Mouse (Mus musculus): Measurements from ENCODE around the gene Pole. TPM values are rescaled to one million over a fixed set of nuclear protein-coding genes. Genes with fewer than 3 reads are reported as not detected.

Gene Pole
- total RNA-seq (2021), result 1 to 10 TPM; 3.4 to 3.9 TPM
- long read RNA-seq, experiment 1, partial matches to known transcripts, result 1 of 2 reads
- long read RNA-seq, experiment 1, other reads (novel, unspliced or antisense), result 1 of 2 reads
- long read RNA-seq, experiment 2, result 0 reads

DNA sequence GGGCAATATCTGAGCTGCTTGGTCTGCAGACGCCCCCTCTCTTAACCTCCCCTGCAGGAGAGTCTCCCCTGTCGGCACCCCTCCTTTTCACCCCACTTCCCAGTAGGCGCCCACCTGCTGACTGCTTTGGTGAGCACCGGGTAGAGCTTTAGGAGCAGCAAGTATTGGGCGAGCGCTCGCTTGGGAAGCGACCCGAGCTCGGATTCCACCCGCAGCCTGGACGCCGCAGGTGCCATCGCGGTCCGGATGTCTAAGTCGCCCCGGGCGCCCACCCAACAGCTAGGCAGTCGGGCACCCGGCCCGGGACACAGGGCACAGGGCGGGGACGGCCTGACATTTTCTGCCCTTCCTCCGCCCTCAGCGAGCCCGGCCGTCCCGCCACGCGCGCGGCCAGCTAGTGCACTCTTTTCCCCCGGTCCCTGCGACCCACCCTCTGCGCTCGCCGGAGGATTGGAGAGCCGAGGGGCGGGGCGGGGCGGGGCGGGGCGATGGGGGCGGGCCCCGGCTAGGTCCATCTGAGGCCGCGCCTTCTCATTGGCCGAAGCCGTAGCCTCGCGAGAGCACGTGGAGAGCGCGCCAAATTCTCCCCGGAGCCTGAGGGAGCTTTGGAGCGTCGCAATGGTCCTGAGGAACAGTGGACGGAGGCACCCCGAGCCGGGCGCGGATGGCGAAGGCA, at the start of gene Pole, which contains the start of gene Pxmp2:
TSS of gene Pole (plus strand) at position 537 of the 676 bp plus-strand sequence.
TSS of gene Pxmp2 (minus strand) at position 417 of the 676 bp plus-strand sequence.
- peak; percentile 78 to 89 for DNase-seq (ENCODE audit: low spot score in 2 of 2)

DNA sequence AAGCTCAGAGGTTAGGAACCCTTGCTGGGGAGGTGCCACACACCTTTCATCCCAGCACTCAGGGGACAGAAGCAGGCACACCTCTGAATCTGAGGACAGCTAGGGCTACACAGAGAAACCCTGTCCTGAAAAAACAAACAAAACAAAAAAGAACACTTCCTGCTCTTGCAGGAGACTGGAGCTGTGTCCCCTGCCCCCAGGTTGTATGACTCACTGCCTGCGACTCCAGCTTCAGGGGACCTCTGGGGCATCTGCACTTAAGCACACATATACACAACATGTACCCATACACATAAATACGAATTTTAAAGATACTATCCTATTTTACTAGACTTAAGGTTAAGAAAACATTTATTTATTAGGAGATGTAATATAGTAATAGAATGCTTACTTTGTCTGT, 42.0 kb upstream of the Pole start:
- DNase-seq (ENCODE audit: low spot score in 2 of 2), result no peak

DNA sequence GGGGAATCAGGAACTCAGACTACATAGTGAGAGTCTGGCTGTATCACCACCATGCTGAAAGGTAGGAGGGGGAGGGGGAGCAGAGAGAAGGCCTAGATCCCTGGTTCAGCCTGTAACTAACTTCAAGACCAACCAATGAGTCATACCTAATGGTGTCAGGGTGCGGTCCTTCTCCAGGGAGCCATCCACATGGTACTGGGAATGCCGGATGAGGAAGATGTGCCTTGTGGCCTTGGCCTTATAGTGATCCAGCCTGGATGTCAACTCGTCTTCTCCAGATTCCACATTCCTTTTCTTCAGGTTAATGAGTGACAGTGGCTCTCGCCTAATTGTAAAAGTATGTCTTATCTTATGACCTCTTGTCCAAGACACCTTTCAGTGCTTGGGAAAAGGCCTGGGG, 19.2 kb upstream of the Pole start:
- DNase-seq (ENCODE audit: low spot score in 2 of 2), result no peak

DNA sequence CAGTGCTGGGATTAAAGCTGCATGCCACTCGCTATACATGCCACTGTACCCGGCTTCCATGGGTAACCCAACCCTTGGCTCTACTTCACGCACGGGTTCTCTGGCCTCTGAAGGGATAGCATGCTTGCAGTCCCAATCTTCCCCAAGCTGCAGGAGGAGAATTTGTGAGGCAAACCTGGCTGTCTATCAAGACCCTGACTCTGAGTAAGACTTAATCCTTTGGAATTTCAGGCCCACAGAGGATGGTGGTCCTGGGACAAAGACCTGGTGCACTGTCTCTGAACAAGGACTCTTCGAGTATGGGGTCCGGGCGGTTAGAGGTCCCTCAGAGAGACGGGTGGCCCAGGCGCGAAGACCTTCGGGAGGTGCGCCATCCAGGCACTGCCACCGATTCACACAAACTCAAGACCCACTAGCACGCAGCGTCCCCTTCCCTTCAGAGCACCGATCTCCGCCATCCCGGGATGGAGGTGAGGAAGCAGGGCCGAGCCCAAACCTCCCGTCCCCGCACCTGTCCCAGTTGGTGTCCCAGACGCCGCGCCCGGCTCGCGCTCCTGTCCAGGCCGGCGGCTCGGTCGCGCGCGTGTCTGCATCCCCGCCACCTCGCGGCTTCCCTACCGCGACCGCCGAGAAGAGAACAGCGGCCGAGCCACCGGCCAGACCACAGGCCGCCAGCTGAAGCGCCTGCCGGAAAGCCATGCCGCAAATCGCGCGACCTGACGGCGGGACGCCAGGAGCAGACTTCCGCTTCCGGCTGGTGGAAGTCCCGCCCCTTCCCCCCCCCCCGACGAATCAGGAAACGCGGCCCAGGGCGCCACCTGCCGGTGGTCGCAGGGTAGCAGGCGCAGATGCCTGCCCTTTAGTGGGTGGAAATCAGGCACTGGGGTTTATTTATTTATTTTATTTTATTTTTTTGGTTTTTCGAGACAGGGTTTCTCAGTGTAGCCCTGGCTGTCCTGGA, 16.7 kb upstream of the Pole start, which contains the start of gene Pgam5:
TSS of gene Pgam5 (minus strand) at position 773 of the 961 bp plus-strand sequence.
- DNase-seq (ENCODE audit: low spot score in 2 of 2), result peak; percentile 89 to 92

DNA sequence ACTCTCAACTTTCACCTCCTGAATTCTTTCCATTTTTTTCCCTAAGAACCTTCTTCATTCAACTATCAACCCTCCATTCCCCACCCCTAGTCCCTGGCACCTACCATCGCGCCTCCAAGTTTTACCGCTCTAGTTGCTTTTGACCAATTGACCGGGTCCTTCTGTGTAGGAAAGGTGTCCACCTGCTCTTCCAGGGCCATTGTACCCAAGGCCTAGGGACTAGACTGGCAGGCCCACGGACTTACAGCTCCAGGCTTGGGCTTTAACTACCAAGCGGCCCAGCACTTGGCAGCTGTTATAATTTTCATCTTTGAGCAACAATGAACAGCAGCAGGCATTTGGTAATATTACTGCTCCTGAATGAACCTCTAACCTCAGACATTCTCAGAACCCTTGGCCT, 15.9 kb upstream of the Pole start:
- DNase-seq (ENCODE audit: low spot score in 2 of 2), result no peak

DNA sequence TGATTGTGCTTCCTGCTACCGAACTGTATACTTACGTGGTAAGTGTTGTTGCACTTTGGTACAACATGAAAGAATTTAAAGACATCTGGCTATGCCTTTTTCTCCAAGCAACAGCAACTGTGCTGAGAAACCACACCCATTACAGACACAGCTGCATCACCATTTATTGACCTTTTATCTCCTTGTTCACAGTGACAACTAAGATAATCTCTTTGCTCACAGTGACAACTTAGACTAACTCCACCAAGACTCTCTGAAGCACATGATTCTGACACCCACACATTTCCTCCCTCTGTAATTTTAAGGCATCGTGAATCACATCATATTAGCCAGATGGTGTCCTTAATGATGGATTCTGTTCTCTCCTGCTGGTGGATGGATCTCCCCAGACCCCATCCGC, 12.0 kb upstream of the Pole start:
- DNase-seq (ENCODE audit: low spot score in 2 of 2), result no peak

DNA sequence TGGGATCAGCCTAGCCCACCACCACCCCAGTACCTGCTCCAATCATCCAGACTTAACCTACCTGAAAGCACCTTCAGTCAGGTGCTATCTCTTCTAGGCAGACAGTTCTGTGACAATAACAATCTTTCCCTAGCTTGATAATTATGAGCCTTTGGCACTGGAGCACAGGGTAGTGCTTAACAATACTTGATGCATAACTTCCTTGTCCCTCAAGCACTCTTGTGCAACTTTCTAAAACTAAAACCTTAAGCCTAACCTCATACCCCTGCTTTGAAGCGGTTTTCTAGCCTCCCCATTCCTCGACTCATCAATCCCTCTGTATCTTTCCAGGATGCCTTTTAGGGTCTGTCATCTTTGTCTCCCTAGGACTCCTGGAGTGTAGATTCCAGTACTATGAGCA, 11.3 kb upstream of the Pole start:
- DNase-seq (ENCODE audit: low spot score in 2 of 2), result no peak

DNA sequence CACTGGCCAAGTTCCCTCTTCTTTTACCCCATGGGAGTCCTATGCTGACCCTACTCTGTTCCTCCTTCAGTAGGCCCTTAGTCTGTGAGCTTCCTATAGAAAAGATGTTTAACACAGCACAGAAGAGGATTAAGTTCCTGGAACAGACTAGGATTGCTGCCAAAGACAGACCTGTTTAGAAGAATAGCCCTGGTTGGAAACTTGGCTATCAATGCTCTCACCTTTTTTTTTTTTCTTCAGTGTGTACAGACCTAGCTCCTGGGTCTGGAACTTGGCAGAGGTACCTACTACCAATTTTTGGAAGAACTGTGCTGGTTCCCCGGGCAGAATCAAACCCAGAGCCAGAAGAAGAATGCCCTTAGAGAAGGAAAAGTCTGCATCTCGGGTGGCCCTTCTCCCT, 9.7 kb upstream of the Pole start:
- DNase-seq (ENCODE audit: low spot score in 2 of 2), result no peak

DNA sequence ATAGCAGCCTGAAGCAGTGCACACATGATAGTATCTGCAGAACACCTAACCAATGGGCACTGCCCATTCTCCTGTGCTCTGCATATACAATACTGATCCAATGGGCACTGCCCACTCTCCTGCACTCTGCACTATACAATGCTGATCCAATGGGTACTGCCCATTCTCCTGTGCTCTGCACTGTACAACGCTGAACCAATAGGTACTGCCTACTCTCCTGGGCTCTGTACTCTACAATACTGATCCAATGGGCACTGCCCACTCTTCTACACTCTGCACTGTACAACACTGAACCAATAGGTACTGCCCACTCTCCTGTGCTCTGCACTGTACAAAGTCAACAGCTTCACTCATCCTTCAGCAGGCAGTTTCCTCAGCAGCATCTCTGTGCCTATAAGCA, 9.2 kb upstream of the Pole start:
- no peak for DNase-seq (ENCODE audit: low spot score in 2 of 2)

DNA sequence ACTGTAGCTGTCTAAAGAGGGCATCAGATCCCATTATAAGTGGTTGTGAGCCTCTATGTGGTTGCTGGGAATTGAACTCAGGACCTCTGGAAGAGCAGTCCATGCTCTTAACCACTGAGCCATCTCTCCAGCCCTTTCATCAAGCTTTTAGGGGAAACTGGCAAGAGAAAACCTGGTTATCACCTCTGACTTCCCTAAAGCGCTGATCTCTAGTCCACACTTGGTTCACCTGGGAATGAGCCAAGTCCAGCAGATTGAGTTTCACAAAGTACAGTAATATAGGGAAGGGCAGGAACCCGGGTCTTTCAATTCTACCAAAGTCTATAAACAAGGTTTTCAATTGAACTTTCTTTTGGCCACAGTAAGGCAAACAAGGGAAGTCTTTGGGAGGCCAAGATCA, 4.1 kb upstream of the Pole start:
- no peak for DNase-seq (ENCODE audit: low spot score in 2 of 2)

DNA sequence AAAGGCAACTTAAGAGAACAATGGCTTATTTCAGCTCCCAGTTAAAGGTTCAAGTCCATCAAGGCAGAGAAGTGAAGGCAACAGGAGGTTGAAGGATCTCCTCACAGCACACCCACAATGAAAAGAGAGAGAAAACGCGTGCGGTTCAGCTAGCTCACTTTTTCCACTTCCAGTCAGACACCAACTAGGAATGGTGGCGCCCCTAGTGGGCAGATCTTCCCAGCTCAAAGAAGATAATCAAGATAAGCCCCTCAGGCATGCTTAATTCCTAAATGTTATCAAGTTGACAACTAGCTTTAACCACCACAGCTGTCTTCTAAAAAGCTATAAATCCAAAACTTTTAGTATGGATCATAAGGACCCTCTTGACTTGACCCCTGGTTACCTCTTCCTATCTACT, 1.6 kb upstream of the Pole start:
- no peak for DNase-seq (ENCODE audit: low spot score in 2 of 2)

DNA sequence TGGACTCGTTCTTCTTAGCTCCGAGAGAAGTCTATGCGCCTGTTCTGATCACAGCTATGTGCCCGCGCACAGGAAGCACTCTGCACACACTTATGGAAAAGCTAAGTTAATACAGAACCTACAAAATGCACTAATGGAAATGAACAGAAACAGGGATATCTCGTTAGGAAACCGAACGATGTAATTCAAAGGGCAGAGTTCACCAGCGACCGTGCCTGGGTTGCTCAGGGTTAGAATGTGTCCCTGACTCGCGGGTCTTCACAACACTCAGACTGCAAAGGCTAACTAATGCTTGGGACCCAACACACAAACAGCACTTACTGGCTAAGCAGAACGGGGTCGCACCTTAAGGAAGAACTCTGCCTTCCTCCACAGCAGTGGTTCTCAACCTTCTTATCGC, 950 bp upstream of the Pole start:
- DNase-seq (ENCODE audit: low spot score in 2 of 2), result no peak

DNA sequence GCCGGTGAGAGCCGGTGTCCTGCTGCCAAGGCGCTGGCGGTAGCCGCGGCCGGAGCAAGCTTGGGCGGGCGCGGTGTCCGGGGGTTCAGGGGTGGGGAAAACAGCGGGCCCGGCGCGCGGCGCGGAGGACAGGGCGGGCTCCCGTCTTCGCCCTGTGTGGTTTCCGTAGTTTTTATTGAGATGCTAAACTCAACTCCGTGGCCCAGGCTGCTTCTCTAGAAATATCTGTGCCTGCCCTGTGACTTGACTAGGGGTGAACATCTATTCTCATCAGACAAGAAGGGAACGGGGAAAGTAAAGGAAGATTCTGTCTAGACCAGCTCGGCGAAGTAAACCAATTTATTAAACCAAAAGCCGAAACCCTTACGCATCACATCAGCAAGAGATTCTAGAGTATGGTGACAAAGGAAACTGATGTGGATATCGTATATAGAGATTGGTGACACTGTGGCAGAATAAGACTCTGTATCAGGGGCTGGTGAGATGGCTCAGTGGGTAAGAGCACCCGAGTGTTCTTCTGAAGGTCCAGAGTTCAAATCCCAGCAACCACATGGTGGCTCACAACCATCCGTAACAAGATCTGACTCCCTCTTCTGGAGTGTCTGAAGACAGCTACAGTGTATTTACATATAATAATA, 459 bp downstream of the Pole start:
- DNase-seq (ENCODE audit: low spot score in 2 of 2), result no peak

DNA sequence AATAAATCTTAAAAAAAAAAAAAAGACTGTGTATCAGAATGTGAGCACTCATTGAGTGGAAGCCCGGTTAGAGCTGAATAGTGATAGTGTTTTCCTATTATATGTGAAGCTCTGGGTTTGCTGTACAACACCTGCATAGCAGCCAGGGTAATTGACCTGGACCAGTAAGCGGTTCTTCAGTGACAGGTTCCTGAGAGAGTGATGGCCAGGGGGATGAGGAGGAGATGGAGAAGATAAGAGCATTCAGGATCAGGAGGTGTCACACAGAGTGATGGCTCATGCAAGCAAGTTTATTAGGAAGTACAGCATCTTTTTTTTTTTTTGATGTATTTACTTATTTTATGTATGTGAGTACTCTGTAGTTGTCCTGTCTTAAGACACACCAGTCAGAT, 974 bp downstream of the Pole start:
- DNase-seq (ENCODE audit: low spot score in 2 of 2), result no peak

DNA sequence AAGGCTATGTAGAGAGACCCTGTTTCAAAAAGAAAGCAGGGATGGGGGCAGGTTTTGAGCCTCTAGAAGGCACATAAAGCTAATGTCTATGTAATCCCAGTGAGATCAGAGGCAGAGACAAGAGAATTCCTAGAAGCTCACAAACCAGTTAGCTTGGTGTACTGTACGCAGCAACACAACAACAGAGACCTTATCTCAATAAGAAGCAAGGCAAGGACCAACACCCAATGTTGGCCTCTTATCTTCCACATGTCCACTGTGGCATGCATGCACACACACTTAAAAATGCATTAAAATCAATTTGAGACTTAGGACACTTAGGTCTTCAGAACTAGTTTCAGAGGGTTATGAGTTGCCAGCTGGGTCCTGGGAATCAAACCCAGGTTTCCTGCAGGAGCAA, 5.5 kb downstream of the Pole start:
- no peak for DNase-seq (ENCODE audit: low spot score in 2 of 2)

DNA sequence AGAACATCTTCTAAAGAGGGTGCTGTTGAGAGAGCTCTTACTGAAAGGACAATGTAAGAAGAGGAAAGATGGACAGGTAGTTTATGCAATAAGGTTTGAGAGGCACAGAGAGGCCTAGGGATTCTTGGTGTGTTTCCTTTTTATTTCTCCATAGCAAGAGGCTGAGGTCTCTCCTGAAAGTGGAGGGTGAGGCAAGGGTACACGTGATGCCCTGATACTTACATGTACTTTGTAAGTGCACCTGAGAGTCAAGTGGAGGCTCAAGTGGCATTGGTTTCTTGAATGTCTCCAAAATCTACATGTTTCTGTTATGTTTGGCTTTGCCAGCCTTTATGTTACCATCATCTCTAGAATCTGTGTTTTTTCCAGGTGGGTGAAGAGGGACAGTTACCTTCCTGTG, 10.5 kb downstream of the Pole start:
- DNase-seq (ENCODE audit: low spot score in 2 of 2), result no peak

DNA sequence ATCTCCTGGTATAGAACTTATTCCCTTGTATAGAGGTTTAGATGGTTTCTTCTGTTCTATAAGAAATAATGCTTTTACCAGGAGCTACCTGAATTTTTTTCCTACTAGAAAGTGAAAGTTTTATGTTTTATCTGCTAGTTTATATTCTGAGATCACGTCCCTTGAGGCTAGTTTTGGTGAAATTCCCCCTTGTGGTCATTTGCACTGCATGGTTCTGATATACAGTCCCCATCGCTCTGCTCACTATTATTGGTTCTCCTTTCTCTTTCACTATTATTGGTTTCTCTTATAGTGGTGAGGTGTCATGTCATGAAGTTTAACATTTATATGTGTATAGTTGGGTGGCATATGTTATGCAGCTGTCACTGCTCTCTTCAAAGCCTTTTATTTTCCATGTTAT, 14.5 kb downstream of the Pole start:
- no peak for DNase-seq (ENCODE audit: low spot score in 2 of 2)

DNA sequence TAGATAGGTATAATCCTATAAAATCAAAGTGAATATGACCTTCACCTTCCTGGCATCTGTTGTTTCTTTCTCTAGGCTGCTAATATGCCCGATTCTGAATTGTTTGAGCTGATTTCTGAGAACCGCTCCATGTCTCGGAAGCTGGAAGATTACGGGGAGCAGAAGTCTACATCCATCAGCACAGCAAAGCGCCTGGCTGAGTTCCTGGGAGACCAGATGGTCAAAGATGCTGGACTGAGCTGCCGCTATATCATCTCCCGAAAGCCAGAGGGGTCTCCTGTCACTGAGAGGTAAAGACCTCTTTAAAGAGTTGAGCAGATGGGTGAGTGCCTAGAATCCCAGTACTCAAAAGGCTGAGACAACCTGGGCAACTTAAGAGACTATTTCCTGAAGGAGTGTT, 22.8 kb downstream of the Pole start:
- DNase-seq (ENCODE audit: low spot score in 2 of 2), result no peak

DNA sequence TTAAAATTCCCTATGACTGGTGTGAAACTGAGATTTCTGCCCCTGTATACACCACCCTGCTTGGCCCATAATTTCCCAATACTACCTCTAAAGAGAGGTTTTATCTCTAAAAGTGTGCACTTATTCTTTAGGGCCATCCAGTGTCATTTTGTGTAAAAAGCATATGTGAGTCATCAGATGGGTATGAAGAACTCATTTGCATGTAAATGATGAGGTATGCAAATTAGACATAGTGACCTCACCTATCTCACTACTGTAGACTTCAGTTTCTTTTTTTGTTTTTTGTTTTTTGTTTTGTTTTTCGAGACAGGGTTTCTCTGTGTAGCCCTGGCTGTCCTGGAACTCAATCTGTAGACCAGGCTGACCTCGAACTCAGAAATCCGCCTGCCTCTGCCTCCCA, 27.0 kb downstream of the Pole start:
- no peak for DNase-seq (ENCODE audit: low spot score in 2 of 2)

DNA sequence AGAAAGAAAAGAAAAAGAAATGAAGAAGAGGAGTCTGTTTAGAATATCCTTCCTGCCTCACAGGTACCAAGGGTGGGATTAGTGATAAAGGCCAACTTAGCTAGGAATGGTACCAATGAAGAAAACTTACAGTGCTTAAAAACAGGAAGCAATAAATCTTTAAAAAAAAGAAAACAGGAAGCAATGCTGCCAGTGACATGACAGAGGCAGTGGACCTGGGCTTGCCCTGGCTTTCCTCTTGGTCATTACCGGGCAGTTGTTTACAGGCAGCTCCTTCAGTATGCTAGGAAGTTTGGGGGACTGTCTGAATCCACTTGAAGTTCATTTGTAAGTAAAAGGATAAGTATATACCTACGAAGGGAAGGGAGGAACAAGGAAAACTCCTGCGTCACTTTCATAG, 44.4 kb downstream of the Pole start:
- no peak for DNase-seq (ENCODE audit: low spot score in 2 of 2)

DNA sequence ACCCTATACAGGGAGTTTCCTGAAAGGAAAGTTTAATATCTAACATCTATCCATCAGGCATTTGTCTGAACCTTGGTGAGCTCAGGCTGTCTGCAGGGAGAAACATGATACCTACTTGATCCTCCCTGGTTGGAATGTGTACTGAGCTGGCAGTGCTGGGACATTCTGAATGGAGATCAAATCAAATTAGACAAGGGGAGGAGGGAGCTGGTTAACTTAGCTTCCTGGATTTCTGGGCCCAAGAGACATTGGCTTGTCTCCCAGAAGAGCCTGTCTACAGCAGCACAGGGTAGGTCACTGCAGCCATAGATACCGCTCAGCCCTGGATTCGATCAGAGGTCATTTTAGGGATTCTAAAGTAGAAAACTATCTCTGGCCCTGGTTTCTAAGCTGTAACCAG, 52.7 kb downstream of the Pole start:
- DNase-seq (ENCODE audit: low spot score in 2 of 2), result no peak
